Mouse (Mus musculus) effector memory CD4-positive, alpha-beta T cell, adult 7 months (primary cell): Measurements from ENCODE around the gene Olfr92. TPM values are rescaled to one million over a fixed set of nuclear protein-coding genes. Genes with fewer than 3 reads are reported as not detected.

ENCODE experiments used
- polyA plus RNA-seq: library from polyadenylated mRNA; unstranded; fragments of 100-300 nt; shearing (Covaris generic); gene quantifications from one replicate; pipeline ENCODE4 v1.2.1, GENCODE M21; 2017

Gene Olfr92
- not detected for polyA plus RNA-seq

DNA sequence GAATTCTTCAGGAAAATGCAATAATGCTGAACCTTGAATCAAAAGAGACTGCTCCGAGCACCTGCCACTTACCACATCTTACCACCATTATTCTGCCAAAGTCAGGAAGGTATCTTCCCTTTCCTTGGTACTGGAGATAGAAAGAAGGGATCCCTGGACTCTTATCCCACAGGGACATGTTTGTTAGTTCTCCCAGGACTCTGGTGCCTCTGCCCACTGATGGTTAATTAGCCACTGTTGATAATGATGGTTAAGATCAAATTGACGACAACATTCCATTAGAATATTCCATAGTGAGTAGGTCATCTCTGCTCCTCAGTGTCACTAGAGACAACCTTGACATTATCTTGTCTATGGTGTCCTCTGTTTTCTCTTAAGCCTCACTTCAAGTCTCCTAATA is at the start of gene Olfr92:
TSS of gene Olfr92 (minus strand) at position 101 of the 400 bp plus-strand sequence.

DNA sequence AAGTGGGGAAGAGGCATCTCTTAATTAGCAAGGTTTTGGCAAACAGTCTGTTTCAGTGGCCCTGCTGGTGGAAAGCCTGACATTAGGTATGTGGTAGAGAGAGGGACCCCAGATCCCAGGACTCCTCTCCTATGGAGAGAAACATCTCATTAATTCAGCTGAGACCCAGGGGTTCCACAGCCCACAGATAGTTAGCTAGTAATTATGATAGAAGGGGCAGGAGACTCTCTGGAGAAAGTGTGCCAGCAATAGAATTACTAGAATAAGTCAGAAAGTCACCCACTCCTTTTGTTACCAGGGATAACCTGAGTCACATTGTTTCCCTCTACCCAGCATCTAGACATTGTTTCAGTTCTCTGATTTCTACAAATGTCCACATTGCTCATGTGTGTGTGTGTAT is 41.5 kb upstream of the Olfr92 start, which contains the start of gene Olfr93:
TSS of gene Olfr93 (minus strand) at position 101 of the 400 bp plus-strand sequence.

DNA sequence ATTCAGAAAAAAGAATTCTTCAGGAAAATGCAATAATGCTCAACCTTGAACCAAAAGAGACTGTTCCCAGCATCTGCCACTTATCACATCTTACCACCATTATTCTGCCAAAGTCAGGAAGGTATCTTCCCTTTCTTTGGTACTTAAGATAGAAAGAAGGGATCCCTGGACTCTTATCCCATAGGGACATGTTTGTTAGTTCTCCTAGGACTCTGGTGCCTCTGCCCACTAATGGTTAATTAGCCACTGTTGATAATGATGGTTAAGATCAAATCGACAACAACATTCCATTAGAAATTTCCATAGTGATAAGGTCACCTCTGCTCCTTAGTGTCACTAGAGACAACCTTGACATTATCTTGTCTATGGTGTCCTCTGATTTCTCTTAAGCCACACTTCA is 21.7 kb downstream of the Olfr92 start, which contains the start of gene Olfr91:
TSS of gene Olfr91 (minus strand) at position 101 of the 400 bp plus-strand sequence.

DNA sequence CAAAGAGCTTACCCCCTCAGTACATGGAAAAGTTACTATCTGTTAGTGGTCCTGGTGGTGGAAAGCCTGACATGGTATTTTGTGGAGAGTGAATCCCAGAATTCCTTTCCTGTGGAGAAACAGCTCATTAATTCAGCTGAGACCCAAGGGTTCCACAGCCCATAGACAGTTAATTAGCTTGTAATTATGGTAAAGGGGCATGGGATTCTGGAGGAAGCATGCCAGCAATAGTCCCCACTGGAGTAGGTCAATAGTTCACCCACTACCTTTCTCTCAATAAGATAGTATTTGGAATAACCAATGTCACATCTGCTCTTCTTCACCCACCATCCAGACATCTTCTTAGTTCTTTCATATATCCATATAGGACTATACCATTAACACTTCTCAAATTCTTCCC is 31.5 kb downstream of the Olfr92 start, which contains the start of gene Olfr90:
TSS of gene Olfr90 (minus strand) at position 101 of the 400 bp plus-strand sequence.

Other genes starting within 250 kb of the Olfr92 start
- gene Trim40, start 230.0 kb downstream of the Olfr92 start, polyA plus RNA-seq, result not detected
- not detected for gene Trim31, start 222.0 kb downstream of the Olfr92 start, polyA plus RNA-seq
- gene Rnf39, start 177.2 kb downstream of the Olfr92 start, polyA plus RNA-seq, result 2.3 TPM
- gene Ppp1r11, start 168.3 kb downstream of the Olfr92 start, polyA plus RNA-seq, result 312 TPM
- 146 TPM for gene Znrd1, start 161.5 kb downstream of the Olfr92 start, polyA plus RNA-seq
- 2.4 TPM for gene Znrd1as, start 161.5 kb downstream of the Olfr92 start, polyA plus RNA-seq
- gene 2410137M14Rik, start 138.9 kb downstream of the Olfr92 start, polyA plus RNA-seq, result not detected
- gene H2-M5, start 130.6 kb downstream of the Olfr92 start, polyA plus RNA-seq, result 0.21 TPM
- not detected for gene Zfp57, start 118.9 kb downstream of the Olfr92 start, polyA plus RNA-seq
- gene Mog, start 96.7 kb downstream of the Olfr92 start, polyA plus RNA-seq, result not detected
- 12.6 TPM for gene Gabbr1, start 74.1 kb downstream of the Olfr92 start, polyA plus RNA-seq
- 0.17 TPM for gene Olfr90, start 31.6 kb downstream of the Olfr92 start, polyA plus RNA-seq
- gene Olfr91, start 21.8 kb downstream of the Olfr92 start, polyA plus RNA-seq, result not detected
- not detected for gene Olfr93, start 41.4 kb upstream of the Olfr92 start, polyA plus RNA-seq
- gene Ubd, start 73.8 kb upstream of the Olfr92 start, polyA plus RNA-seq, result not detected
- not detected for gene Olfr94, start 80.9 kb upstream of the Olfr92 start, polyA plus RNA-seq
- 0.07 TPM for gene Olfr95, start 93.0 kb upstream of the Olfr92 start, polyA plus RNA-seq
- gene Olfr96, start 100.1 kb upstream of the Olfr92 start, polyA plus RNA-seq, result not detected
- not detected for gene Olfr97, start 117.2 kb upstream of the Olfr92 start, polyA plus RNA-seq
- not detected for gene Olfr98, start 143.7 kb upstream of the Olfr92 start, polyA plus RNA-seq
- 97.7 TPM for gene H2-M3, start 150.1 kb upstream of the Olfr92 start, polyA plus RNA-seq
- gene Olfr99, start 163.4 kb upstream of the Olfr92 start, polyA plus RNA-seq, result 2.3 TPM
- gene Olfr101, start 184.2 kb upstream of the Olfr92 start, polyA plus RNA-seq, result not detected
- 0.40 TPM for gene Olfr102, start 197.0 kb upstream of the Olfr92 start, polyA plus RNA-seq
- gene Olfr103, start 219.6 kb upstream of the Olfr92 start, polyA plus RNA-seq, result not detected
- gene Olfr104-ps, start 239.5 kb upstream of the Olfr92 start, polyA plus RNA-seq, result not detected